Mouse (Mus musculus) liver, adult 2 months (tissue): ENCODE results near the gene Micu1. TPM values are rescaled to one million over a fixed set of nuclear protein-coding genes. Genes with fewer than 3 reads are reported as not detected.
A peak's percentile ranks its signal among the peaks of the same experiment; 100 is the strongest.

Source experiments
- DNase-seq: peaks from one replicate; pipeline ENCODE4 v3.0.0-alpha.2; 2011; ENCODE audit warnings: low read depth, low spot score; ENCODE audit errors: extremely low read depth
- H3K27ac ChIP-seq: fragments of 200-500 bp; replicated peaks from 2 replicates; pipeline ENCODE4 v1.5.1; 2012; ENCODE audit warnings: low read depth, mild to moderate bottlenecking, control low read depth, inconsistent platforms, low read length; ENCODE audit not compliant: insufficient read depth
- H3K27me3 ChIP-seq: fragments of 200-500 bp; 2 replicates; pipeline ENCODE4 v1.6.1; 2012; ENCODE audit warnings: mild to moderate bottlenecking, moderate library complexity, low read length, inconsistent platforms; ENCODE audit not compliant: control insufficient read depth, insufficient read depth
- H3K36me3 ChIP-seq: fragments of 200-500 bp; 2 replicates; pipeline ENCODE4 v1.6.1; 2012; ENCODE audit warnings: low read length, inconsistent platforms; ENCODE audit not compliant: control insufficient read depth, insufficient read depth
- H3K4me1 ChIP-seq: fragments of 200-500 bp; 2 replicates; pipeline ENCODE4 v1.6.1; 2011; ENCODE audit warnings: low read length; ENCODE audit not compliant: control insufficient read depth, insufficient read depth
- H3K4me3 ChIP-seq: fragments of 200-500 bp; 2 replicates; pipeline ENCODE4 v1.5.1; 2011; ENCODE audit warnings: low read depth, mild to moderate bottlenecking, control low read depth, low read length, moderate library complexity; ENCODE audit not compliant: insufficient read depth
- H3K79me2 ChIP-seq: fragments of 200-500 bp; 2 replicates; pipeline ENCODE4 v1.6.1; 2012; ENCODE audit warnings: inconsistent platforms, mild to moderate bottlenecking, low read length, moderate library complexity; ENCODE audit not compliant: control insufficient read depth, insufficient read depth
- H3K9ac ChIP-seq: fragments of 200-500 bp; 2 replicates; pipeline ENCODE4 v1.6.1; 2012; ENCODE audit warnings: low read depth, mild to moderate bottlenecking, control low read depth, inconsistent platforms, low read length
- CTCF ChIP-seq: fragments of 200-500 bp; IDR thresholded peaks from 2 replicates; pipeline ENCODE4 v1.5.1; 2011; ENCODE audit warnings: low read depth, low read length, control low read depth
- POLR2A ChIP-seq: fragments of 200-500 bp; IDR thresholded peaks from 2 replicates; pipeline ENCODE4 v1.6.1; 2011; ENCODE audit warnings: low read length, control low read depth; ENCODE audit not compliant: insufficient read depth; ENCODE audit errors: extremely low read depth
- WGBS: fragments of 180-500 bp; shearing (Covaris S2); methylation state at CpG from one replicate; pipeline ENCODE4 v1.1.7; 2018; 5-methylcytosine and 5-hydroxymethylcytosine counted together
- polyA plus RNA-seq: library from polyadenylated mRNA; depleted of rRNA; stranded (reverse); fragments of >200 nt; gene quantifications from 2 replicates; pipeline ENCODE4 v1.2.3, GENCODE M21; 2012
- total RNA-seq: library from RNA; depleted of rRNA; stranded (reverse); fragments of >200 nt; gene quantifications from 2 replicates; pipeline ENCODE4 v1.2.3, GENCODE M21; 2014

Micu1 gene
- total and polyA plus RNA-seq, 2 experiments = 24.1 to 24.4 TPM

GRCm38 (mm10) chr10:59780698-59781097 is 78.4 kb downstream of the Micu1 start:
- no peaks in the 10 kb centered on the region for H3K36me3 ChIP-seq
- no peaks in the 10 kb centered on the region for H3K79me2 ChIP-seq
- no peak for TF ChIP-seq CTCF
- no peak for TF ChIP-seq POLR2A
- no peaks in the 10 kb centered on the region for H3K27me3 ChIP-seq
- DNase-seq = no peak
- no peak overlapping the region for H3K9ac ChIP-seq
- H3K4me3 ChIP-seq = no peak overlapping the region
- H3K4me1 ChIP-seq = peaks cover 11% of the 10 kb centered on the region
- WGBS = 71% methylated on average over 3 of the region's 3 CpGs
- H3K27ac ChIP-seq = no peak overlapping the region

DNA sequence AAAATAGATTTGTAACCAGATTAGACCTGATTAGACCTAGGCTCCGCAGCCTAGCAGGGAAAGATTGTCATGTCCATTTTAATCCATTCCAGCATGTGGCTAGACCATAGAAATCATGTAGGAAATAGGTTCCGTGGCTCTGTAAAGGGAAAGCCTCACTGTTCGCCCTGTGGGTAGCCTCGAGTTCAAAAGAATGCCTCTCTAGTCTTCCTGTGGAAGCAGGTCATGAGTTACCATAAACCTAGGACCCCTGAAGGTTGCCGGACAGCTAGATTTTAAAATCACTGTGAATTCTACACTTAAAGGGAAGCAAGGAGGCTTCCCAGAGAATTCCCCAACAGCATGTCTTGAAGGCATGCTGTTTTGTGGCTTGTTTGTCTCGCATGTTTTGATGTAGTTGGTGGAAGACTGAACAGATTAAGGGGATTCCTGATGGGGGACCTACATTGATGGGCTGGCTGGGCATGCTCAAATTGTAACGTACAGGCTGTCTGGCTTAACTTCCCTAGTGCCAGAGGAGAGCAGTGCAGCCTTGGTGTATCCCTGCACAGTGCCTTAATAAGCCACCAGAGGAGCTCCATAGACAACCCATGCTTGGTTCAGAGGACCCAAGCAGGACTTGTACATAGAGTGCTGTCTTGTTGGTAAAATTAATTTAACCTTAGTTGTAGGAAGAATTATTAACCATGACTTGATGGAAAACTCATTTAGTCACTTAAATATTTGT is 79.1 kb downstream of the Micu1 start:
- DNase-seq = no peak
- H3K36me3 ChIP-seq = no peaks in the 10 kb centered on the region
- TF ChIP-seq POLR2A = no peak
- no peak for TF ChIP-seq CTCF
- no peaks in the 10 kb centered on the region for H3K27me3 ChIP-seq
- H3K4me1 ChIP-seq = peaks cover 17% of the 10 kb centered on the region
- H3K79me2 ChIP-seq = no peaks in the 10 kb centered on the region
- 93% methylated on average over 7 of the region's 7 CpGs for WGBS
- no peak overlapping the region for H3K9ac ChIP-seq
- H3K27ac ChIP-seq = no peak overlapping the region
- H3K4me3 ChIP-seq = no peak overlapping the region

DNA sequence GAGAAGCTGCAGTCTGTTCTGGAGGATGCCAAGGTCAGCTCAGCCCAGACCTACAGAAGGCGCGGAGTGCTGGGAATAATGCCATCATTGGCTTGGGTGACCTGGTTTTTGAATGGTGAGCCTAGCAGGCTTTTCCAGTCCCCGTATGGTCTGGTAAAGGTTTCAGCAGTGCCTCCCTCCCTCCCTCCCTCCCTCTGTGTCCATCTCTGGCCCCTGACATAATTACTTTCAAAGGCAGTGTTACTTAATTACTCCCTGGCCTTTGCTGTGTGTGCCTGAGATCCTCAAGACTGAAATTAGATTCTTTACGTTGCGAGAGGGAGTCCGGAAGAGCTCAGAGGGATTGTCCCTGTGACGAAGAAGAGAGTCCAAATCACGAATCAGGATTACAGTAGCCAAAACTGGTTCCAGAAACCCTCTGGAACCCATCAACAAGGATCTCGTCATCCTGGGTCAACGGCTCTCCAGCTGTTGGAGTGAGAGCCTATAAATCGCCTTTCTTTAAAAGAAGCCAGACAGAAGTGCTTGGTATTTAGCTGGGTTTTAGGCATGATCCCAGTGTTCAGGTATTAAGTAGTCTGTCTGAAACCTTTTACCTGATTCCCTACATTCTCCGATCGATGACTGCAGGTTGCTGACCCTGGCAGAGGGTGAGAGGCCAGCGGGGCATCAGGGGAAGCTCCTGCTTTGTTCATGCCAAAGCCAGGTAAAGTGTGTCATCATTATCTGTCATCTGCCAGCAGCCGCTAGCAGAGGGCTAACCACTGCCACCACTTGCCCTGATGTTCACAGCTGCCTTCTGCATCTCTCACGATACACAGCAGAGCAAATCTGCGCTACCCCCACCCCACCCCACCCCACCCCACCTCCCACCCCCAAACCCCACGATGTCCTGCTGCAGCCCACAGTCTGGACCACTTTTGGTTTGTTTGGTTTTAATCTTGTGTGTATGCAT is 82.7 kb downstream of the Micu1 start:
- H3K27ac ChIP-seq = peak overlapping the region; percentile 53; the same call in 1 of the 2 replicates
- H3K79me2 ChIP-seq = no peaks in the 10 kb centered on the region
- 27% methylated on average over 18 of the region's 18 CpGs for WGBS
- TF ChIP-seq POLR2A (no peak), CTCF (peak; percentile 25; the same call in 1 of the 2 replicates)
- no peaks in the 10 kb centered on the region for H3K36me3 ChIP-seq
- peak; percentile 98 for DNase-seq
- H3K9ac ChIP-seq = peak overlapping the region; percentile 19; the same call in 1 of the 2 replicates
- peaks cover 10% of the 10 kb centered on the region for H3K4me1 ChIP-seq
- H3K4me3 ChIP-seq = no peak overlapping the region
- H3K27me3 ChIP-seq = no peaks in the 10 kb centered on the region

GRCm38 (mm10) chr10:59786289-59786688 is 84.0 kb downstream of the Micu1 start:
- 26% methylated on average over 5 of the region's 5 CpGs for WGBS
- Histone ChIP-seq H3K27ac (no peak overlapping the region), H3K79me2 (no peaks in the 10 kb centered on the region), H3K4me1 (peaks cover 10% of the 10 kb centered on the region), H3K4me3 (no peak overlapping the region), H3K9ac (no peak overlapping the region), H3K27me3 (no peaks in the 10 kb centered on the region), H3K36me3 (no peaks in the 10 kb centered on the region)
- TF ChIP-seq CTCF = no peak
- TF ChIP-seq POLR2A = no peak
- DNase-seq = peak; percentile 89

DNA sequence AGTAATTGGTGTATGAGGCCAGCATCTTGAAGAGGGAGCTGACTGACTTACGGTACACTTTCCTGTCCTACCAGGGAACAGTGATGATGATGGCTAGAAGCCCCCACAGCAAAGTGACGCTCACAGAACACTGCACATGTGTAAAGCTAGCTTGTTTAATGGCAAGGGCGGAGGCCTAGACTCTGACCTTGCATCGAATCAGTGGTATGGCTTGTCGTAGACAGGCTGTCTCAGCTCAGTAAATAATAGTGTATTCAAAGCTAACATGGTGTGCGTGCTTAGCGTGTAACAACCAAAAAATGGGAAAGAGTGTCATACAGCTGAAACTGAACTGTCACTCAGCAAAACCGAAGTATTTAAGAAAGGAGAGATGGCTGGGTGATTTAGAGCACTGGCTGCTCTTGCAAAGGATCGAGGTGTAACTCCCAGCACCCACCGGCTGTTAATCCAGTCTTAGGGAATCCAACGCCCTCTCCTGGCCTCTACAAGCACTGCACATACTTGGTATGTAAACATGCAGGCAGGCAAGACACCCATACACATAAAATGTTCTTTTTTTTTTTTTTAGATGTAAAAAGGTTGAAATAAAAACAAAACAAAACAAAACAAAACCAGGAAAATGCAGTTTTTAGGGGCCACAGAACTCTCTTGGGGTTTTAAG is 85.0 kb downstream of the Micu1 start:
- peaks cover 10% of the 10 kb centered on the region for H3K4me1 ChIP-seq
- peak; percentile 29 for DNase-seq
- WGBS = 64% methylated on average over 11 of the region's 11 CpGs
- no peaks in the 10 kb centered on the region for H3K27me3 ChIP-seq
- H3K27ac ChIP-seq = no peak overlapping the region
- H3K36me3 ChIP-seq = no peaks in the 10 kb centered on the region
- H3K79me2 ChIP-seq = no peaks in the 10 kb centered on the region
- H3K9ac ChIP-seq = no peak overlapping the region
- no peak for TF ChIP-seq POLR2A
- TF ChIP-seq CTCF = peak; percentile 52
- no peak overlapping the region for H3K4me3 ChIP-seq
